Mouse (Mus musculus): Measurements from ENCODE around the gene Cacna2d4.
"Not testable (repeated sequence)": the region's sequence is repeated elsewhere in the genome, so short reads cannot be mapped to it uniquely, and the experiment has no call there.

Cacna2d4 gene

DNA sequence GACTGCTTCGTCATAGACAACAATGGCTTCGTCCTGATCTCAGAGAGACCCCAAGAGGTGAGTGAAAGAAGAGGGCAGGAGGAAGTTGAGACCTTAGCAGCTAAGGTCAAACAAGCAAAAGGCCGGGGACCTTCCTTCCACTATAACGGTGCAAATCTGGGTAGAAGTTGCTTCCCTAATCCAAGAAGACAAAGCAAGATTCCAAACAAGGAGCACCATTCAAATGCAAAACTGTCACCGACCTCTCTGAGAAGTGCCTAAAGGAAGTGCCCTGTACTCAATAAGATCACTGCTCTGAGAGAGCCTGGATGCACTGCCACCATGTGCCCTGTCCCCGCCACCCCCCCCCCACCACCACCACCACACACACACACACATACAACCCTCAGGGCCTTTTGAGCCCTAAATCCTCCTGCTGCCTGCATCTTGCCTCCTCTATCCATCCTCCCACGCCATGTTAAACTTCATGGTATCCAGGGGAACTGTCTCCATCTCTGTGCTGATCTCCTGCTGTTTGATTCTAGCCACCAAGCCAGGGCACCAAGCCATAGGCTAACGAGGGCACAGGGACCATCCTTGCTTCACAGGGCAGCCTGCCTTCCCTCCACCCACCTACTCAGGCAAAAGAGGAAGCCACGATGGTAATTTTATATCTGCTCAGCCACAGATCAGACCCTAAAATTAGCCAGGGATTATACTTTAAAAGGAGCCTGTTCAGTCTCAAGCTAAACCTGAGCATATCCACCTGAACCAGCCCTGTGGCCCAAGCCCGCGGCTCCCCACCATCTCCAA is 102.0 kb downstream of the Cacna2d4 start:
- ATAC-seq (ENCODE audit: low TSS enrichment), result no peak

- ATAC-seq (ENCODE audit: low TSS enrichment), result peak; percentile 94
These were observed 105.1 kb downstream of the Cacna2d4 start for GRCm38 (mm10) chr6:119341409-119341808.

GRCm38 (mm10) chr6:119346257-119346656 is 109.9 kb downstream of the Cacna2d4 start:
- ATAC-seq (ENCODE audit: low TSS enrichment), result no peak

DNA sequence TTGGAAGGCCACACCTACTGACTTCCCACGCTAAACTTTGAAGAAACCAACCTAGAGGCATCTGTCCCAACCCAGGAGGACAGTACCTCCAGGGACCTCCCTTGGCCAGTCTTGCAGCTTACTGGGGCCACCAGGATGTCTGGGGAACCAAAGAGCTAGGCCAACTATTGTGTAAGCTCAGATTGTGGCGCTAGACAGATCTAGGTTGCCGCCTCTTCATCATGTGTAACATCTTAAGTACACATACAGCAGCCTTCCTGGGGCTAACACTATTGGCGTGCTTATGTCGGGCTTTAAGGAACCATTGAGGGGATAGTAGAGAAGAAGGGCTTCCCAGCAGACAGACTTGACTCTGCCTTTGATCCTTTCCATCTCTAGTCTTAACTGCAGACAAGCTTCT is 111.5 kb downstream of the Cacna2d4 start:
- ATAC-seq (ENCODE audit: low TSS enrichment), result peak; percentile 76

DNA sequence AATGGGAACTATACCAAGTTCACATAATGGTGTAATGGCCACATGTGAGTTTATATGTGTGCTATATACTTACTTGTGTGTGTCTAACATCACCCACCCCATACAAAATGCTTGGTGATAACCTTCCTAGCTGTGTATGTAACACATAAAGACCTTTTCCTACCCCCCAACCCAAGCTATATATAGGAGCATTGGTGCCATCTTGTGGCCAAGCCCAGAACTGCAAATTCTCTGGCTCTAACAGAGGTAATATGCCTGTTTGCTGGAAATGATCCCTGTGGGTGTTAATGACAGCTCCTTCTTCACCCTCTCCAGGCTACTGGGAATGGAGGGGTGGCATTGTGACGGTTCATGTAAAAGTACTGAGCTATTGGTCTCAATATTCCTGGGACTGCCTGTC is 111.9 kb downstream of the Cacna2d4 start:
- peak; percentile 60 for ATAC-seq (ENCODE audit: low TSS enrichment)

DNA sequence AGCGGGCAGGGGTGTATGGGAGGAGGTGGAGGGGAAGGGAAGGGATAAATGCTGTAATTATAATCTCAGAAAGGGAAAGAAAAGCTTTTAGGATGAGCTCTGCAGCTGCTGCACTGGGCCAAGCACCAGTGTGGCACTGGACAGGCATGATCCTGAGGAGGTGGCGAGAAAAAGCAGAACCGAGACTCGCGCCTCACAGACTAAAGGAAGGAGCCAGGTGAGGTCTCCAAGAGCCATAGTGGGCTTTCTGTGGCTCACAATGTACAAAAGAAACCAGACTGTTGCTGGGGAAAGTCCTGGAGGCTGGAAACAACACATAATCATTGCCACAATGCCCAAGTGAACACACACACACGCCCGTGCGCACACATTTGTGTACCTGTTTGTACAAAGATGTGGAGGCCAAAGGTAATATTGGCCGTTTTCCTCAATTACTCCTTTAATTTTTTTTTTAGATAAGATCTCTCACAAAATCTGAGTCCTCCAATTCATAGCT is 114.4 kb downstream of the Cacna2d4 start:
- no peak for ATAC-seq (ENCODE audit: low TSS enrichment)

DNA sequence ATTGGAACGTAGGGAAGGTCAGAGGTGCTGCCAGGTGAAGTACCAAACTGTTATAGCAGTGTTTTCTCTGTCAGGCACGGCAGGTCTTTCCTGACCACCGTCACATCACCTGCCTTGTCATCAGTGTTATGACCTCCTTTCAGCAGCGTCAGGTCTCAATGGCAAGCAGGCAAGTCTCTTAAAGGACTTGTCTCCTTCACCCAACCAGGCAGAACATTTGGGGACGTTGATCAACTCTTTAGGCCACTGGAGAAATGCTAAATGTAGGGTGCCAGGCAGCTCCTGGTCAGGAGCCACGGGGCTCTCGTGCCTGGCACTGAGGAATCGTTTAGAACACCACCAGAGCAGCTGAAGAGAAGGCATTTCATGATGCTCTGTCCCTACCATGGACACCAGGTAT is 115.3 kb downstream of the Cacna2d4 start:
- ATAC-seq (ENCODE audit: low TSS enrichment), result no peak

GRCm38 (mm10) chr6:119352501-119352900 is 116.2 kb downstream of the Cacna2d4 start:
- ATAC-seq (ENCODE audit: low TSS enrichment), result no peak

DNA sequence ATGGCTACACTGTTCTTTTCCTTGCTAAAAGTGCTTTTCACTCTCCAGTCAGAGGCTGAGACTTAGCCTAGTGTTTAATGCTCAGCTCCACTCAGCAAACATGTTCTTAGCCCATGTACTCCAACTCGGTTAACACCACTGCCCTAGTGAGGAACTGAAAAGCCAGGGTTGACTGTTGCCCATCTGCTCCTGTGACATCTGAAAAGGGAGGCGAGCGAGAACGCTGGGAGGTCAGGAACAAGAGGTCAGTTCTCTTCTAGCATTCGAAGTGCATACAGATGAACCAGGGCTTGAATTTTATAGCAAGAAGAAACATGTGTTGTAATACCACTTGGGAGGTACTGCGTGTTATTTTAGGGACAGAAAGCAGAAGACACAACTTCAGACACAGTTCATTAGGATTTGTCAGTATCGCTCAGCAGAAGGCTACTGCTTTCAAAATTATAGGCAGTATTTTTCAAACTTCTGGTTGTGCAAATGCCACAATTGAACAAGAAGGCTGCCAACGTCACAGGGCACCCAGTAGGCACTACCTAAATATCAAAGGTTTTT is 121.8 kb downstream of the Cacna2d4 start:
- no peak for ATAC-seq (ENCODE audit: low TSS enrichment)

DNA sequence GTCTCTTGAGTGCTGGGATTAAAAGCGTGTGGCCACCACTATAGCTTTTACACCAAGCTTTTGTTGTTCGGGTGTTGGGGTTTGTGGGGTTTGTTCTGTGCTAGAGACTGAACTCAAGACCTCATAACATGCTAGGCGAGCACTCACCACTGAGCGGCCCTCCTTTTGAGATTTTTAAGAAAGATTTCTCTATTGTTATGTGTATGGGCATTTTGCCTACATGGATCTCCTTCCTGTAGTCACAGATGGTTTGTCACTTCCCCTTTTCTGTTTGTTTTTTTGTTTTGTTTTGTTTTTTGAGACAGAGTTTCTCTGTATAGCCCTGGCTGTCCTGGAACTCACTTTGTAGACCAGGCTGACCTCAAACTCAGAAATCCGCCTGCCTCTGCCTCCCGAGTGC is 123.9 kb downstream of the Cacna2d4 start:
- not testable (repeated sequence) for ATAC-seq (ENCODE audit: low TSS enrichment)

- ATAC-seq (ENCODE audit: low TSS enrichment), result no peak
These were observed 124.8 kb downstream of the Cacna2d4 start for GRCm38 (mm10) chr6:119360925-119361702.

- no peak for ATAC-seq (ENCODE audit: low TSS enrichment)
These were observed 127.3 kb downstream of the Cacna2d4 start for GRCm38 (mm10) chr6:119363593-119363992.

- ATAC-seq (ENCODE audit: low TSS enrichment), result not testable (repeated sequence)
These were observed 130.5 kb downstream of the Cacna2d4 start for GRCm38 (mm10) chr6:119366800-119367199.

- ATAC-seq (ENCODE audit: low TSS enrichment), result no peak
These were observed 131.1 kb downstream of the Cacna2d4 start for GRCm38 (mm10) chr6:119367382-119367781.

GRCm38 (mm10) chr6:119371624-119372023 is 135.3 kb downstream of the Cacna2d4 start:
- no peak for ATAC-seq (ENCODE audit: low TSS enrichment)

- ATAC-seq (ENCODE audit: low TSS enrichment), result no peak
These were observed 135.9 kb downstream of the Cacna2d4 start for GRCm38 (mm10) chr6:119372237-119372636.

DNA sequence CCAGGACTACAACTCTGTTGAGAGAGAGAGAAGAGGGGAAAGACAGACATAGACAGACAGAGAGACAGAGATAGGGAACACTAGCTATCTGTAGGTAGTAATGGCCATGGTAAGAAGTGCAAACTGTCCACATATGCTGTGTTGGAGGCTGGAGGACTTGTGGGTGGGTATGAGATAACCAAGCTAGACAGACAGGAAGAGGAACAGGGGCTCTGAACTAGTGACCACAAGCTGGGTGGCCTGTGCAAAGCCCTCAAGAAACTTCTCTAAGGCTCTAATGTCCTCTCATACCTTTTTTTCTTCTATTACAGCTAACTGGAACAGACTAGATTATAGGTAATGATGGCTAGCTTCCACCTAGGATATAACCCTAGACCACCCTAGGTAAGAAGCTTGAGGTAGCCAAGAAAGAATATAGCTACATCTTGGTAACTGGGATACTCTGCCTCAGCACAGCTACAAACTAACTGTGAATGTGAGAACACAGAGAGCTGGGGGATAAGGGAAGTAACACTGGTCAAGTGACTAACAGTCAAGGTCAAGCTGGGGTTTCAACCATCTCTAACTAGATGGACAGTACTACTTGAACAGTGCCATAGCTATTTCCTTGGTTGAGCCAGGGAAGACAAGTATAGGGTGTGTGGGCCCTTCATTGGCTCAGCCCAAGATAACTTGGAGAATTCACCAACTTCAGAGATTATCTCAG is 136.8 kb downstream of the Cacna2d4 start:
- ATAC-seq (ENCODE audit: low TSS enrichment), result no peak

DNA sequence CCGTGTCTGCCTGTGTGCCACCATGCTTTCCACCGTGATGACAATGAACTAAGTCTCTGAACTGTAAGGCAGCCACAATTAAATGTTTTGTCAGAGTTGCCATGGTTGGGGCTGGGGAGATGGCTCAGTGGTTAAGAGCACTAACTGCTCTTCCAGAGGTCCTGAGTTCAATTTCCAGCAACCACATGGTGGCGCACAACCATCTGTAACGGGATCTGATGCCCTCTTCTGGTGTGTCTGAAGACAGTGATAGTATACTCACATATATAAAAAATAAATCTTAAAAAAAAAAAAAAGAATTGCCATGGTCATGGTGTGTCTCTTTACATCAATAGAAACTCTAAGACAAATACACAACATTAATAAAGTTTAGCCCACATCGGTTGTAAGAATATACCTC is 138.7 kb downstream of the Cacna2d4 start:
- no peak for ATAC-seq (ENCODE audit: low TSS enrichment)

DNA sequence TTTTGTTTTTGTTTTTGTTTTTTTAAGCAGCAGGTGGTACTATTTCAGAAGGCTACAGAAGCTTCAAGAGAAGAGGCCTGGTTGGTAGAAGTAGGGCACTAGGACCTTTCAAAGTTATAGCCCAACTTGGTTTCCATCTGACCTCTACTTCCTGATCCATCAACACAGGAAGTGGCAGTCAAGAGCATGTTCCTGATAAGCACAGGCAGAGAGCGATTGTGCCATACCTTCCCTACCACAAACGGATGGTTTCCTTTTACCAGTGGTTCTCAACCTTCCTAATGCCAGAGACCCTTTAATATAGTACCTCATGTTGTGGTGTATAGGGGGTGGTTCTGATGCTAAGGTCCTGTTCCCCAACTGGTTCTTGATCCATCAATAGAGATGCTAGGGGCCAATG is 141.3 kb downstream of the Cacna2d4 start:
- no peak for ATAC-seq (ENCODE audit: low TSS enrichment)

DNA sequence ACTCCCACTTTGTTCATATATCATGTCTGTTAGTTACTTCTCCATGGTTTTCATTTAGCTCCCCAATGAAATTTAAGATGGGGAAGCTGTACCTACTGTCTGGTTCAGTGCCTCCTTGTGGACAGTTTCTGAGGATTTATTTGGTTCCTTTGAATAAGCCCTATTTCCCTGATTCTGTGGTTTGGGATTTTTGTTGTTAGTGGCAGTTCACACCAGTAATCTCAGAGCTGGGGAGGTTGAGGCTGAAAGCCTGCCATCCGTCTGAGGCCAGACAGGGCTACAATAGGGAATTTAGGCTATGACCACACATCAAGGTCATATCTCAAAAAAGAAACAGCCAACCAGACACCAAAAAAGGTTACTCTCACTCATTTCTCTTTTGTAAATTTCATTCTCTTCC is 142.3 kb downstream of the Cacna2d4 start:
- no peak for ATAC-seq (ENCODE audit: low TSS enrichment)

GRCm38 (mm10) chr6:119385668-119386067 is 149.3 kb downstream of the Cacna2d4 start:
- no peak for ATAC-seq (ENCODE audit: low TSS enrichment)

GRCm38 (mm10) chr6:119386421-119386820 is 150.1 kb downstream of the Cacna2d4 start:
- ATAC-seq (ENCODE audit: low TSS enrichment), result no peak

All from frontal cortex, adult (tissue).